Mouse (Mus musculus) kidney, adult 8-10 months (tissue): ENCODE measurements around the gene Afmid.

ENCODE experiments used
- DNase-seq, 2 experiments: peaks; one replicate each; pipeline ENCODE4 v3.0.0; 2022

The Afmid gene

GRCm38 (mm10) chr11:117886000-117886399 is 60.3 kb downstream of the Afmid start:
- no peak for DNase-seq

GRCm38 (mm10) chr11:117888168-117888852 is 62.6 kb downstream of the Afmid start:
- no peak for DNase-seq

DNA sequence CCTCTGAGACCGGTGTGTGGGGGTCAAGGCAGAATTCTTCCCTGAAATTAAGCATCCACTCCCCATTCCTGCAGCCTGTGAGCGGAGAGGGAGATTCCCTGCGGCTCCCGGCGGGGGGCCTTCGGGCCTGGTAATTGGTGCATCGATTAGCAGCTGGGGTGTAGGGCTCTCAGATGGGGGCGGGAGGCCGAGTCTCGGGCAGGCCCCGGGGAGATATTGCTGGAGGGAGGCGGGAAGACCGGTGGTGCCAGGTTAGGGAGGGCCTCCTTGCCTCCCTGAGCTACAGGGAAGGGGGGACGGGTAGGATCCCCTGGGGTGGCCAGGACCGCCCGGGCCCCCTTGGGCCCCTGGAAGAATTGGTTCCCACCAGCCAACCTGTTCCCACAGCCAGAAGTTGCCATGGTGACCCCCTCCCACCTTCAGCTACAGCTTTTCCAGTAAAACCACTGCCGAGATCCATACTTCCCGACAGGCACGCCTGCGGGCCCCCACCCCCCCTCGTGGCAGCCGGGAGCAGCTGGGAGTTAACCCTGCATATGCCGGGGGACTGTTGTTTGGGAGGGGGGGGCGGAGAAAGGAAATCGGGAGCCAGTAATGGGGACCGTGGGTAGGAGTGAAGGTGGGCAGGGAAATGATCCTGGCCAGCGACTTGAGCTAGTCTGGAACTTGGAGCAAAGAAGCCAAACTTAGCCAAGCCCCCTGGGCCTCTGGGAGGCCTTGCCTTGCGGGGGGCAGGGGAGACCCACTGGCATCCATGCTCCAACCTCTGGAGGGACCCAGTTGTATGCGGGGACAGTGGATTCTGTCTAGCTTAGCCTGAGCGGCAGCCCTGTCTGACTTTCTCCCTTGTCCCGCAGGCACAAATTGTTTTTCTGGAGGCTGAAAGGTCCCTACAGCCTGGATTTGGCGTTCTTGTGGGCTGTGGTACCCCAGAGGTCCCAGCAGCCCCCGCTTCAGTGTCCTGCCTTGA is 63.4 kb downstream of the Afmid start:
- DNase-seq = no peak
